Mouse (Mus musculus) liver, adult 2 months (tissue): ENCODE measurements at regions not wholly inside any gene's neighbourhood (a gene's known extent, or its start where the extent isn't known, plus 50 kb on each side); places are given as distances from the start of the nearest gene placed in this dataset.

Source experiments
- CTCF ChIP-seq: fragments of 200-500 bp; IDR thresholded peaks from 2 replicates; pipeline ENCODE4 v1.5.1; 2011; ENCODE audit warnings: low read depth, low read length, control low read depth
- POLR2A ChIP-seq: fragments of 200-500 bp; IDR thresholded peaks from 2 replicates; pipeline ENCODE4 v1.6.1; 2011; ENCODE audit warnings: low read length, control low read depth; ENCODE audit not compliant: insufficient read depth; ENCODE audit errors: extremely low read depth

DNA sequence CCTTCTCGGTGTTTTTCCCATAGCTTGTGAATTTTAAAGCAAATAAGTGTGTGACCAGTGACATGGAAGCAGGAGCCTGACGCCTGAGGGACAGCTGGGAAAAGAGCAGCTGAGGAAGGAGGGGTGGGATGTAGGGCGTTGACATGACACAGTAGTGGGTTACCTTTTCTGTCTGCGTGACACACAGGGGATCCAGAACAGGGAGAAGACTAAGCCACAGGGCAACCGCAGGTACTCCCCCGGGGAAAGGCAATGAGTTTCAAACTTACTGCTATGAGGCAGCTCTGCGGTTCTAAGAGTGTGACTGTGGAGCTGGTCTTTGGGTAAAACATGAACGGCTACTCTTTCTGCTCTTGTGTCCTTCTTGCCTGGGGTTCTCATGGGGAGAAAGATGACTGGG, 170.2 kb upstream of the Prox1 start:
- TF ChIP-seq POLR2A (no peak), CTCF (no peak)
